Mouse (Mus musculus): ENCODE measurements around the gene Sf1. TPM values are rescaled to one million over a fixed set of nuclear protein-coding genes. Genes with fewer than 3 reads are reported as not detected.

The Sf1 gene
- polyA plus RNA-seq, 1 experiment: 140 TPM

DNA sequence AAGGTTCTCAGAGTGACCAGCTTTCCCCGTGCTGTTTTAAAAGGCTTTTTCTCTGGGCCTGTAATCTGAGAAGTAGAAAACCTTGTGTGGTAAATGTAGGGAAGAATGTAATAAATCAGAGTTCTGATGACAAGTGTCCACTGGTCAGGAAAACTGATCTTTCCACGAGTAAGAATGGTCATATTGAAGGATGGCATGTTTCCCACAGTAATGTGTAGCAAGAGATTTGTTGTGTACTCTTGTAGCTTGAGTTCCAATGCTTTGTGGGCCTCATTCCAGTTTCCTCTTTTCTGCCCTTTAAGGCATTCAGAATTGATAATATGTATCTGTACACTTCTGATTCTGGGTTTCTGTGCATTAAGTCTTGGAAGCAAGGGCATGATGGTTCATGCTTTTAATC is 1.4 kb downstream of the Sf1 start:
- TF ChIP-seq TAL1 (IDR thresholded peaks at IDR 0.05; ENCODE audit: low read length) (no peak), GATA1 (IDR thresholded peaks at IDR 0.05; ENCODE audit: low read length) (no peak)
- Histone ChIP-seq H3K9me3 (ENCODE audit: control insufficient read depth, low read length) (no peaks in the 10 kb centered on the region), H3K4me1 (ENCODE audit: control insufficient read depth) (peaks cover 33% of the 10 kb centered on the region), H3K4me3 (replicated peaks) (peak overlapping the region; percentile 79), H3K27me3 (ENCODE audit: control insufficient read depth) (no peaks in the 10 kb centered on the region), H3K36me3 (ENCODE audit: control insufficient read depth) (peaks cover 74% of the 10 kb centered on the region)

DNA sequence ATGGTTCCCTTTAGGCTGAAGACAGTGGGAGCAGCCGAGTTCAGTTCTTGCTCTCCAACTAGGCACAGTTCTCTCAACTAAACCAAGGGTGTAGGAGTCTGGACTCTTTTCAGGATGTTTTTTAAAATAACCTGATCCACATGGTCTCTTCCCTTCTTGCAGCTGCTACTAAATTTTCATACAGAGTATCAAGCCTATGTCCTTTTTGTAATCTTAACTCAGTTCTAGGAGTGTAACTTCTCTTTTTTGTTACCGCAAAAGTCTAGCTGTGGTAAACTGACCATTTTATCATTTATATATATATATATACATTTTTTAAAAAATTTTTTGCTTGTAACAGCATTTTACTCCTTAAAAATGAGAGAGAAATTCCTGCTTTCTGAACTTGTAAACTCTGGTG is 6.7 kb downstream of the Sf1 start:
- Histone ChIP-seq H3K4me3 (replicated peaks) (no peak overlapping the region), H3K4me1 (ENCODE audit: control insufficient read depth) (peaks cover 24% of the 10 kb centered on the region), H3K27me3 (ENCODE audit: control insufficient read depth) (no peaks in the 10 kb centered on the region), H3K9me3 (ENCODE audit: control insufficient read depth, low read length) (no peaks in the 10 kb centered on the region), H3K36me3 (ENCODE audit: control insufficient read depth) (peaks cover 100% of the 10 kb centered on the region)
- TF ChIP-seq GATA1 (IDR thresholded peaks at IDR 0.05; ENCODE audit: low read length): no peak
- TF ChIP-seq TAL1 (IDR thresholded peaks at IDR 0.05; ENCODE audit: low read length): no peak

DNA sequence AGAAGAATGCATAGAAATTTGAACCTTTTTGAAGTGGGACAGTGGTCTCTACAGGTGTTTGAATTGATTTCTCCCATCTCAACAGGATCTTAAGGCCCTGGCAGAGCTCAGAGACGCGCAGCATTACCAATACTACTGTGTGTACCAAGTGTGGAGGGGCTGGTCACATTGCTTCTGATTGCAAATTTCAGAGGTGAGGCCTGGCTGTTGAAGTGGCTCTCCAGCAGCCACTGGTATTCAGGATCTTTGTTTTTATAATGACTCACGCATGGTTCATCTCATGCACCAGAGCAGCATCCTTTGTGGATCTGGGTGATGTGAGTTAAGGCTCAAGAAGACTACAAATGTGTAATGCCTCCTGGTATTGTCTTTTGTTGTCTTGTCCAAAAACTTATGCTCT is 8.9 kb downstream of the Sf1 start:
- Histone ChIP-seq H3K27me3 (ENCODE audit: control insufficient read depth) (no peaks in the 10 kb centered on the region), H3K36me3 (ENCODE audit: control insufficient read depth) (peaks cover 100% of the 10 kb centered on the region), H3K9me3 (ENCODE audit: control insufficient read depth, low read length) (no peaks in the 10 kb centered on the region), H3K4me1 (ENCODE audit: control insufficient read depth) (peaks cover 7% of the 10 kb centered on the region), H3K4me3 (replicated peaks) (no peak overlapping the region)
- TF ChIP-seq TAL1 (IDR thresholded peaks at IDR 0.05; ENCODE audit: low read length): no peak
- no peak for TF ChIP-seq GATA1 (IDR thresholded peaks at IDR 0.05; ENCODE audit: low read length)

DNA sequence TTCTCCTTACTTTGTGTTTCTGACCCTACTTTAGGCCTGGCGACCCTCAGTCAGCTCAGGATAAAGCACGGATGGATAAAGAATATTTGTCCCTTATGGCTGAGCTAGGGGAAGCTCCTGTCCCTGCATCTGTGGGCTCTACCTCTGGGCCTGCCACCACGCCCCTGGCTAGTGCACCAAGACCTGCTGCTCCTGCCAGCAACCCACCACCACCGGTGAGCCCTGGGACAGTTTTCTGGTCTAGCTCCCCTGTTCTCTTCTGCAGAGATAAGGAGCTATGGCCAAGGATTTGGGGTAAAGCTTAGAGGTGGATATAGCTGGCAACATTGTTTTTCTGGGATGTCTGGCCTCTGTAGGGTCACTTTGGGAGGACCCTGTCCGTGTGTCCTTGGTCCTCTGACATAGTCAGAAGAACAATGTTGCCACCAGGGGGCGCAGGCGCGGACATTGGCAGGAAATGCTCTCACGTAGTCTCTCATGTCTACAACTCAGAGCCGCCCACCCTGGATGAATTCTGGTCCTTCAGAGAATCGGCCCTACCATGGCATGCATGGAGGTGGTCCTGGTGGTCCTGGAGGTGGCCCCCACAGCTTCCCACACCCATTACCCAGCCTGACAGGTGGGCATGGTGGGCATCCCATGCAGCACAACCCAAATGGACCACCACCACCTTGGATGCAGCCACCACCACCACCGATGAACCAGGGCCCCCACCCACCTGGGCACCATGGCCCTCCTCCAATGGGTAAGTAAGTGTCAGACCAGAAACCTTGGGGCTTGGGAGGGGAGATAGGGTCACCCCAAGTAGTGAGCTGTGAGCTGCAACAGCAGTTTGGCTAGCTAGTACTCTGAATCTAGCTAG is 10.3 kb downstream of the Sf1 start:
- H3K4me1 ChIP-seq (ENCODE audit: control insufficient read depth): peaks cover 6% of the 10 kb centered on the region
- H3K27me3 ChIP-seq (ENCODE audit: control insufficient read depth): no peaks in the 10 kb centered on the region
- TF ChIP-seq TAL1 (IDR thresholded peaks at IDR 0.05; ENCODE audit: low read length): no peak
- no peak for TF ChIP-seq GATA1 (IDR thresholded peaks at IDR 0.05; ENCODE audit: low read length)
- no peak overlapping the region for H3K4me3 ChIP-seq (replicated peaks)
- peaks cover 100% of the 10 kb centered on the region for H3K36me3 ChIP-seq (ENCODE audit: control insufficient read depth)
- H3K9me3 ChIP-seq (ENCODE audit: control insufficient read depth, low read length): no peaks in the 10 kb centered on the region

DNA sequence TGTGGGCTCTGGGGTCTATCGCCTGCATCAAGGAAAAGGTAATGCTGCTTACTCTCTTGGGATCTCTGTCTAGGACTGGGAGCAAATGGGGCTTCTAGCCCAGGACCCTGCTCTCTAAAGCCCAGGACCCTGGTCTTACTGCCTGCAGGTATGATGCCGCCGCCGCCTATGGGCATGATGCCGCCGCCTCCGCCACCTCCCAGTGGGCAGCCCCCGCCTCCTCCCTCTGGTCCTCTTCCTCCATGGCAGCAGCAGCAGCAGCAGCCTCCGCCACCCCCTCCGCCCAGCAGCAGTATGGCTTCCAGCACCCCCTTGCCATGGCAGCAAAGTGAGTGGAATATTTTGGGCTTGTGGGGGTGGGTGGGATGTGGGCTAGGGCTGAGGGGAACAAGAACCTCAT is 11.1 kb downstream of the Sf1 start:
- no peaks in the 10 kb centered on the region for H3K27me3 ChIP-seq (ENCODE audit: control insufficient read depth)
- H3K4me3 ChIP-seq (replicated peaks): no peak overlapping the region
- peaks cover 100% of the 10 kb centered on the region for H3K36me3 ChIP-seq (ENCODE audit: control insufficient read depth)
- H3K4me1 ChIP-seq (ENCODE audit: control insufficient read depth): peaks cover 6% of the 10 kb centered on the region
- no peaks in the 10 kb centered on the region for H3K9me3 ChIP-seq (ENCODE audit: control insufficient read depth, low read length)
- no peak for TF ChIP-seq TAL1 (IDR thresholded peaks at IDR 0.05; ENCODE audit: low read length)
- no peak for TF ChIP-seq GATA1 (IDR thresholded peaks at IDR 0.05; ENCODE audit: low read length)

DNA sequence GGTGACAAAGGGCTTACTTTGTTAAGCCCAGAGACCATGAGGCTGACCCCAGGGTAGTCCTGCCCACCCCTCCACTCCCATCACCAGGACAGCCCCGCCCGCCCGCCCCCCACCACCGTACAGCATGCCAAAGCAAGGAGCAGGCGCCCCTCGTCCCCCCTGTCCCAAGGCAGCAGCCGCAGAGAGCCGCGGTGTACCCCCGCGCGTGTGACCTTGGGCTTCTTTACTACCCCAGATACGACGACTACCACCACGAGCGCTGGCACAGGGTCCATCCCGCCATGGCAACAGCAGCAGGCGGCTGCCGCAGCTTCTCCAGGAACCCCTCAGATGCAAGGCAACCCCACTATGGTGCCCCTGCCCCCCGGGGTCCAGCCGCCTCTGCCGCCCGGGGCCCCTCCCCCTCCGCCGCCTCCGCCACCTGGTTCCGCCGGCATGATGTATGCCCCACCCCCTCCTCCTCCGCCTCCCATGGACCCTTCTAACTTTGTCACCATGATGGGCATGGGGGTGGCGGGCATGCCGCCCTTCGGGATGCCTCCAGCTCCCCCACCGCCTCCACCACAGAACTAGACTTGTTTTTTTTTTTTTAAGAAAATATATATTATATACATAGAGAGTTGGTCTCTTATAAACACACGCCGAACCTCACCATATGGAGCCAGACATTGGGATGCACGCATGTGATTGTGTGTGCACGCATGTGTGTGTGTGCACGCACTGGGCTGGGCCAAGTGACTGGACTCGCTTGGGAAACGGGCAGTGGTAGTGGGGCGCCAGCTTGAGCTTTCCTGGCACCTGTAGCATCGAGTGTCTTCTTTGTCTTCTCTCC is 12.1 kb downstream of the Sf1 start:
- Histone ChIP-seq H3K27me3 (ENCODE audit: control insufficient read depth) (no peaks in the 10 kb centered on the region), H3K9me3 (ENCODE audit: control insufficient read depth, low read length) (no peaks in the 10 kb centered on the region), H3K36me3 (ENCODE audit: control insufficient read depth) (peaks cover 98% of the 10 kb centered on the region), H3K4me1 (ENCODE audit: control insufficient read depth) (peaks cover 6% of the 10 kb centered on the region), H3K4me3 (replicated peaks) (no peak overlapping the region)
- no peak for TF ChIP-seq GATA1 (IDR thresholded peaks at IDR 0.05; ENCODE audit: low read length)
- no peak for TF ChIP-seq TAL1 (IDR thresholded peaks at IDR 0.05; ENCODE audit: low read length)

DNA sequence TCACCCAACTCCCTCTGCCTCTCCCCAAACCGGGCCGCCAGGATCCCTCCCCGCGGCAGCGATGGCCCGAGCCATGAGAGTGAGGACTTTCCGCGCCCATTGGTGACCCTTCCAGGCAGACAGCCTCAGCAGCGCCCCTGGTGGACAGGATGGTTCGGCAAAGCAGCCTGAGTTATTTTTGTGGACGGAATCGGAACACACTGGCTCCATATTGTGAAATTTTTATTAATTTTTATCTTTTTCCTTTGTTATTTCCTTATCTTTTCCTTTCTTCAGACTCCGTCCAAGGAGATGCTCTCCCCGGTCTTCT is 12.7 kb downstream of the Sf1 start:
- H3K36me3 ChIP-seq (ENCODE audit: control insufficient read depth): peaks cover 95% of the 10 kb centered on the region
- TF ChIP-seq TAL1 (IDR thresholded peaks at IDR 0.05; ENCODE audit: low read length): no peak
- TF ChIP-seq GATA1 (IDR thresholded peaks at IDR 0.05; ENCODE audit: low read length): no peak
- H3K9me3 ChIP-seq (ENCODE audit: control insufficient read depth, low read length): no peaks in the 10 kb centered on the region
- H3K4me1 ChIP-seq (ENCODE audit: control insufficient read depth): peaks cover 6% of the 10 kb centered on the region
- no peak overlapping the region for H3K4me3 ChIP-seq (replicated peaks)
- no peaks in the 10 kb centered on the region for H3K27me3 ChIP-seq (ENCODE audit: control insufficient read depth)

DNA sequence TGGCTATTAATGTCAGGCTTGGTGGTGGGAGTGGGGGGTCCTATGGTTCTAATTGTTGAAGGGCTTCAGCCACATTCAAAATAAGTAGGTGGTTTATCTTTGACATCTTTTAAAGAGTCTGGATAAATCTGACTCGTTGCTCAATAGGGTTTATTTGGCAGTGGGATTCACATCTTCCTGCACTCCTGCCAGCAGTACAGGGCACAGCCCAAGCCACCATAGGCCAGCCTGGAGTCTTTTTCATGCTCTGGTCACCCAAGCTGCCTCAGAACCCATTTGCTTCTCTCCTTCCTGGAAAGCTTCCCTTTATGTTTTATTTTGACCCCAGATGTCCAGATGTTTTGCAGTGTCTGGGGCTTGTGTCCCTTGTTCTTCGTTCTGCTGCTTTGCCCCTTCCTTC is 13.2 kb downstream of the Sf1 start:
- Histone ChIP-seq H3K9me3 (ENCODE audit: control insufficient read depth, low read length) (no peaks in the 10 kb centered on the region), H3K4me1 (ENCODE audit: control insufficient read depth) (peaks cover 6% of the 10 kb centered on the region)
- TF ChIP-seq GATA1 (IDR thresholded peaks at IDR 0.05; ENCODE audit: low read length): no peak
- TF ChIP-seq TAL1 (IDR thresholded peaks at IDR 0.05; ENCODE audit: low read length): no peak

DNA sequence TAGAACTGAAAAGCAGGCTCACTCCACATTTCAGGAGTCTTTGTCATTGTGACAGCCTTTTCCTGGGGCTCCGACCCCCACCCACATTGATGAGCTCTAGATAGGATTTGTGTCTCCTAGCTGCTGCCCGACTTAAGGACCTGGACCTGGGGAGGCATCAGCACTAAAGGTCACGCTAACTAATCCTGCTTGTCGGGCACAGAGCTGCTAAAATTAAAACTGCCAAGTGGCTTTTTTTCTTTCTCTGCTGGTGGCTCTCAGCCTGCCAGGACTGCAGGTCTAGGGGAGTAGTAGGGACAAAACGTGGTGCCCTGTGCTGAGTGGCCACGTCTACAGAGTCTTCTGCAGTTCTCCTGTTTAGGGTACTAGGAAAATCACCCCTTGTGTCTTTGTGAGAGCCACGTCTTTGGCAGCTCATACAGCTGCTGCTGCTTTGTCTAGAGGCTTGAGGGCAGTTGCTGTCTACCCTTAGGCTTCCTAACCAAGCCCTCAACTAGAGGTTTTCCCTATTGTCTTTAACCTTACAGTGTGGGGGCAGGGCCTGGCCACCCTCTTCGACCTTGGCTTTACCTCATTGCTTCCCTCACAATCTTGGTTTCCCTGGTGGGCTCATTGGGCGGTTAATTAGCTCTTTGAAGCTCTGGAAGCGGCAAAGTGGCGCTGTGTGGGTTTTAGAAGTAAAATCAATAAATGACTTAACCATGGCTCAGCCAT is 14.0 kb downstream of the Sf1 start:
- H3K27me3 ChIP-seq (ENCODE audit: control insufficient read depth): no peaks in the 10 kb centered on the region
- H3K4me1 ChIP-seq (ENCODE audit: control insufficient read depth): peaks cover 1% of the 10 kb centered on the region
- TF ChIP-seq GATA1 (IDR thresholded peaks at IDR 0.05; ENCODE audit: low read length) (no peak), TAL1 (IDR thresholded peaks at IDR 0.05; ENCODE audit: low read length) (no peak)
- H3K9me3 ChIP-seq (ENCODE audit: control insufficient read depth, low read length): no peaks in the 10 kb centered on the region
- peaks cover 82% of the 10 kb centered on the region for H3K36me3 ChIP-seq (ENCODE audit: control insufficient read depth)
- H3K4me3 ChIP-seq (replicated peaks): no peak overlapping the region

More for the DNA sequence above, 13.2 kb downstream of the Sf1 start:
- H3K27me3 ChIP-seq (ENCODE audit: control insufficient read depth): no peaks in the 10 kb centered on the region
- peaks cover 90% of the 10 kb centered on the region for H3K36me3 ChIP-seq (ENCODE audit: control insufficient read depth)
- H3K4me3 ChIP-seq (replicated peaks): no peak overlapping the region
